Mouse (Mus musculus) urinary bladder, postnatal 14 days (tissue): ENCODE data around the gene Zfp354a.
"Not testable (repeated sequence)": the region's sequence is repeated elsewhere in the genome, so short reads cannot be mapped to it uniquely, and the experiment has no call there.

Source experiments
- DNase-seq: peaks from one replicate; pipeline ENCODE4 v3.0.0; 2021; ENCODE audit warnings: low spot score

Gene Zfp354a

GRCm38 (mm10) chr11:51059151-51059571 lies at the start of gene Zfp354a:
TSS of gene Zfp354a (plus strand) at chr11:51059257.
- peak; percentile 63 for DNase-seq

GRCm38 (mm10) chr11:51011821-51012220 lies 47.2 kb upstream of the Zfp354a start:
- DNase-seq: peak; percentile 11

GRCm38 (mm10) chr11:51013936-51014335 lies 45.1 kb upstream of the Zfp354a start, which contains the start of gene Olfr54:
TSS of gene Olfr54 (plus strand) at chr11:51014236.
- no peak for DNase-seq

GRCm38 (mm10) chr11:51016341-51016740 lies 42.7 kb upstream of the Zfp354a start:
- no peak for DNase-seq

GRCm38 (mm10) chr11:51026811-51027210 lies 32.2 kb upstream of the Zfp354a start:
- not testable (repeated sequence) for DNase-seq

GRCm38 (mm10) chr11:51029381-51029780 lies 29.7 kb upstream of the Zfp354a start:
- not testable (repeated sequence) for DNase-seq

- DNase-seq: no peak
Observed at GRCm38 (mm10) chr11:51030225-51030624, 28.8 kb upstream of the Zfp354a start.

GRCm38 (mm10) chr11:51032851-51033250 lies 26.2 kb upstream of the Zfp354a start:
- DNase-seq: no peak

GRCm38 (mm10) chr11:51034141-51034540 lies 24.9 kb upstream of the Zfp354a start:
- not testable (repeated sequence) for DNase-seq

GRCm38 (mm10) chr11:51035951-51036350 lies 23.1 kb upstream of the Zfp354a start:
- no peak for DNase-seq

GRCm38 (mm10) chr11:51044776-51045175 lies 14.3 kb upstream of the Zfp354a start:
- not testable (repeated sequence) for DNase-seq

- DNase-seq: not testable (repeated sequence)
Observed at GRCm38 (mm10) chr11:51047809-51048208, 11.2 kb upstream of the Zfp354a start, which contains the start of gene Olfr1375. TSS of gene Olfr1375 (plus strand) at chr11:51048109.

- DNase-seq: no peak
Observed at GRCm38 (mm10) chr11:51051678-51052077, 7.4 kb upstream of the Zfp354a start.

- no peak for DNase-seq
Observed at GRCm38 (mm10) chr11:51053230-51053629, 5.8 kb upstream of the Zfp354a start.

GRCm38 (mm10) chr11:51059640-51060039 lies 583 bp downstream of the Zfp354a start:
- no peak for DNase-seq

- DNase-seq: peak; percentile 23
Observed at GRCm38 (mm10) chr11:51060981-51061380, 1.9 kb downstream of the Zfp354a start.

GRCm38 (mm10) chr11:51063276-51063675 lies 4.2 kb downstream of the Zfp354a start:
- no peak for DNase-seq

GRCm38 (mm10) chr11:51063841-51064240 lies 4.8 kb downstream of the Zfp354a start:
- no peak for DNase-seq

- no peak for DNase-seq
Observed at GRCm38 (mm10) chr11:51084527-51084926, 25.5 kb downstream of the Zfp354a start.

- DNase-seq: no peak
Observed at GRCm38 (mm10) chr11:51085269-51085668, 26.2 kb downstream of the Zfp354a start.

GRCm38 (mm10) chr11:51107261-51107660 lies 48.2 kb downstream of the Zfp354a start:
- no peak for DNase-seq

- DNase-seq: no peak
Observed at GRCm38 (mm10) chr11:51110621-51111020, 51.6 kb downstream of the Zfp354a start.
